Mouse (Mus musculus) ES-E14 (cell line): ENCODE results near the gene Scarb1. TPM values are rescaled to one million over a fixed set of nuclear protein-coding genes. Genes with fewer than 3 reads are reported as not detected.

Experiments used
- DNase-seq: peaks from one replicate; pipeline ENCODE4 v3.0.0-alpha.2; 2013; ENCODE audit warnings: low read depth, low spot score
- H3K27ac ChIP-seq: 2 replicates; pipeline ENCODE4 v1.5.1; 2012; ENCODE audit warnings: low read depth, mild to moderate bottlenecking, low read length, moderate library complexity, mixed read lengths; ENCODE audit not compliant: poor library complexity, insufficient read depth, severe bottlenecking
- H3K36me3 ChIP-seq: 2 replicates; pipeline ENCODE4 v1.6.1; 2012; ENCODE audit warnings: mild to moderate bottlenecking, low read length, moderate library complexity, mixed read lengths; ENCODE audit not compliant: control insufficient read depth, poor library complexity, insufficient read depth, severe bottlenecking
- H3K4me1 ChIP-seq, 2 experiments: fragments of 150-350 bp in 1 of 2; sonication (generic) in 1 of 2; 2 replicates each; pipeline ENCODE4 v1.6.1; 2012; ENCODE audit warnings: low read length in 2 of 2, mild to moderate bottlenecking in 1 of 2, mixed read lengths in 1 of 2; ENCODE audit not compliant: control insufficient read depth in 2 of 2, insufficient read depth in 2 of 2, poor library complexity in 1 of 2
- H3K4me3 ChIP-seq, 2 experiments: fragments of 150-350 bp in 1 of 2; sonication (generic) in 1 of 2; 2 replicates each; pipeline ENCODE4 v1.5.1; 2012; ENCODE audit warnings: low read length in 2 of 2, low read depth in 1 of 2, mild to moderate bottlenecking in 1 of 2, mixed read lengths in 1 of 2; ENCODE audit not compliant: insufficient read depth in 1 of 2, poor library complexity in 1 of 2, severe bottlenecking in 1 of 2
- H3K9ac ChIP-seq: 2 replicates; pipeline ENCODE4 v1.6.1; 2012; ENCODE audit warnings: low read depth, mild to moderate bottlenecking, low read length, mixed read lengths; ENCODE audit not compliant: poor library complexity, insufficient read depth, severe bottlenecking
- H3K9me3 ChIP-seq: fragments of 150-350 bp; sonication (generic); 2 replicates; pipeline ENCODE4 v1.6.1; 2012; ENCODE audit warnings: low read depth, mild to moderate bottlenecking, low read length; ENCODE audit not compliant: control insufficient read depth, insufficient read depth
- CHD2 ChIP-seq: IDR thresholded peaks from 2 replicates; pipeline ENCODE4 v1.6.1; 2014; ENCODE audit warnings: mild to moderate bottlenecking, low read depth, low read length, inconsistent platforms
- HCFC1 ChIP-seq: IDR thresholded peaks from 2 replicates; pipeline ENCODE4 v1.6.1; 2012; ENCODE audit warnings: low read length, inconsistent platforms, borderline replicate concordance; ENCODE audit not compliant: insufficient read depth
- MAFK ChIP-seq: IDR thresholded peaks from 2 replicates; pipeline ENCODE4 v1.6.1; 2014; ENCODE audit warnings: mild to moderate bottlenecking, low read depth, low read length, inconsistent platforms; ENCODE audit not compliant: insufficient read depth
- ZC3H11A ChIP-seq: IDR thresholded peaks from 2 replicates; pipeline ENCODE4 v1.6.1; 2012; ENCODE audit warnings: low read depth, mild to moderate bottlenecking, inconsistent platforms, low read length, borderline replicate concordance
- ZNF384 ChIP-seq: IDR thresholded peaks from 2 replicates; pipeline ENCODE4 v1.6.1; 2012; ENCODE audit warnings: low read depth, low read length, inconsistent platforms
- in situ Hi-C, 2 experiments: fragments of 600-800 bp; cut with MboI; formaldehyde crosslinking; loops; one replicate each; pipeline ENCODE4 v1.15.1; 2025; ENCODE audit warnings: low sequenced_read_pairs in 2 of 2, inconsistent platforms in 1 of 2; ENCODE audit not compliant: unreplicated experiment in 2 of 2
- total RNA-seq: library from RNA; depleted of rRNA; stranded (reverse); fragments of 300-350 nt; gene quantifications from 2 replicates; pipeline ENCODE4 v1.2.3, GENCODE M21; 2012

Gene Scarb1
- total RNA-seq, 1 experiment = 28.8 TPM

DNA sequence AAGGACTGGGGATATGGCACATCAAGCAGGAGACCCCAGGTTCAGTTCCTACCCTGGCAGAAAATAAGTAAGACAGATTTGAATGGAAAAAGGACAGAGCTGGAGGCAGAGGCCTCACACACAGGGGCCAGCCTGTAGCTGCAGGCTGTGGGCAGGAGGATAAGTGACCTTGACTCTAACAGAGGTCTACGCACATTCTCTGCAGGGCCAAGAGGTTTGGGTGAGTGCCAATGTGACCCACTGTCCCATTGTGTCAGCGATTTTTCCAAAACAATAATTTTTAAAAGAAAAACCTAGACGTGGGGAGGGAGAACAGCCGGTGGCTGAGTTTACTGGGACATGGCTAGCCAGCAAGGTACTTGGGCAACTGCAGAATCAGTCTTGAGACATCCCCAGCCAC lies 15.6 kb downstream of the Scarb1 start:
- Histone ChIP-seq H3K9ac (no peak overlapping the region), H3K36me3 (no peaks in the 10 kb centered on the region; the same call in 1 of the 2 replicates), H3K27ac (no peak overlapping the region), H3K4me1 (peaks cover 0 to 16% of the 10 kb centered on the region in 2 experiments; a peak in 1 of 4 replicates), H3K9me3 (no peaks in the 10 kb centered on the region), H3K4me3 (no peak overlapping the region)
- DNase-seq = no peak
- TF ChIP-seq MAFK (no peak), HCFC1 (no peak), ZNF384 (no peak), ZC3H11A (no peak), CHD2 (no peak)
- in situ Hi-C loops = no loop called here

DNA sequence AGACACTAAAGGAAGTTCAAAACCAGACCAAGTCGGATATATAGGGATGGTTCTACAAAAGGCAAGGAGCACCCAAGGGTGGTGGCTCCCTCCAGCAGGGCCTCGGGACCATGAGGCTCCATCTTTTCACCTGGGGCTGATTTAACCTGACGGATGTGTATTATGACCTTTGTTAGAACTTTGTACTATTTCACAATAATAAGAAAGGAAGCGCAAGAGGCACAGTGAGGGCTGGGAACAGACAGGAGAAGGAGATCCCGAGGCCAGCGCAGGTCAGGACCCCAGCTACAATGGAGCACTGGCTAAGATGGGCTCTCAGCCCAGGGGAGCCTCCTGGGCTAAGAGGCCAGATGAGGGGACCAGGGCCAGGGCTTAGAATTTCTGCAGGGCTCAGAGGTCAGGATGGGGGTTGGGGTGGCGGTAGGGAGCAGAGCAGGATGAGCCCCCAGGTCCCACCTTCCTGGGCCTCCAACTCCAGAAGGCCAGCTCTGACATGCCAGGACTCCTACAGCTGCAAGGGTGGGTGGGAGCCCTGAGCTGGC lies 16.9 kb downstream of the Scarb1 start:
- no peak overlapping the region for H3K9ac ChIP-seq
- DNase-seq = no peak
- H3K27ac ChIP-seq = no peak overlapping the region
- H3K4me1 ChIP-seq = peaks cover 0 to 12% of the 10 kb centered on the region in 2 experiments; a peak in 1 of 4 replicates
- in situ Hi-C loops = no loop called here
- TF ChIP-seq MAFK (no peak), CHD2 (no peak), HCFC1 (no peak), ZNF384 (no peak), ZC3H11A (no peak)
- no peak overlapping the region for H3K4me3 ChIP-seq
- no peaks in the 10 kb centered on the region; the same call in 1 of the 2 replicates for H3K36me3 ChIP-seq
- no peaks in the 10 kb centered on the region for H3K9me3 ChIP-seq

DNA sequence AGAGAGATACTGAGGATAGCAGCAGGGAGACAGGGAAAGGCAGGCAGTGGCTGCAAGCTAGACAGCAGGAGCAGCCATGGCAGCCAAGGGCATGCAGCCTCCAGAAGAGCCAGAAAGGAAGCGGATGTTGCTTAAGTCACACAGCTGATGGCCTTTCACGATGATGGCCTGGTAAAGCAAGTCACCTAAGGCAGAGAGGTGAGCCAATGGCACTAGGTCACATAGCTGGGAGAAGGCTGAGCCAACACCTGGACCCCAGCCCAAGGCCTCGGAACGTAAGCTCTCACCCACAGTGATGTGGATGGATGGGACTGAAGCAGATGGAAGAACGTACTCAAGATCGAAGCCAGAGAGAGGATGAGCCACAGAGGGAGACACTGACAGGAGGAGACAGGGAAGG lies 17.8 kb downstream of the Scarb1 start:
- in situ Hi-C loops = no loop called here
- TF ChIP-seq CHD2 (no peak), MAFK (no peak), ZNF384 (no peak), ZC3H11A (no peak), HCFC1 (no peak)

DNA sequence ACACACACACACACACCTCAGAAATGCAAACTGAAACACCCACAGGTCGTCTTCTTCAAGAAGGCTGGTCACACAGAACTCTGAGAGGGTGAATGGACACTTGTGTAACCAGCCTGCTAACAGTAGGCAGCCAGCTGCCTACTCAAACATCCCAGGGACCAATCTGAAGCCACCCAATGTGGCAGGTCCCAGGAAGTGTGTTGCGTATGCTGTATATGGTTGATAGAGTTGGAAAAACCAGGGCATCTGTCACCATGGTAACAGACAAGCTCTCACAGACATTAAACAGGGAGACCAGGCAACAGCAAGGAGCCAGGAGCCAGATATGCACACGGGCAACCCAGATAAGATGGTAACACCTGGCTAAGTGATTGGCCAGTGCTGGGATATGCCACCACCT lies 19.1 kb downstream of the Scarb1 start:
- H3K4me1 ChIP-seq = peaks cover 0 to 2% of the 10 kb centered on the region in 2 experiments; a peak in 1 of 4 replicates
- H3K4me3 ChIP-seq = no peak overlapping the region
- DNase-seq = no peak
- H3K36me3 ChIP-seq = no peaks in the 10 kb centered on the region; the same call in 1 of the 2 replicates
- H3K9ac ChIP-seq = no peak overlapping the region
- no peak for TF ChIP-seq HCFC1
- no peak for TF ChIP-seq ZC3H11A
- TF ChIP-seq MAFK = no peak
- H3K27ac ChIP-seq = no peak overlapping the region
- in situ Hi-C loops = no loop called here
- H3K9me3 ChIP-seq = no peaks in the 10 kb centered on the region

More for the DNA sequence above, 17.8 kb downstream of the Scarb1 start:
- Histone ChIP-seq H3K27ac (no peak overlapping the region), H3K9ac (no peak overlapping the region), H3K36me3 (no peaks in the 10 kb centered on the region; the same call in 1 of the 2 replicates), H3K4me3 (no peak overlapping the region), H3K9me3 (no peaks in the 10 kb centered on the region), H3K4me1 (peaks cover 0 to 8% of the 10 kb centered on the region in 2 experiments; a peak in 1 of 4 replicates)
- DNase-seq = no peak
